Mouse (Mus musculus): ENCODE results near the gene Dll4.

The Dll4 gene

DNA sequence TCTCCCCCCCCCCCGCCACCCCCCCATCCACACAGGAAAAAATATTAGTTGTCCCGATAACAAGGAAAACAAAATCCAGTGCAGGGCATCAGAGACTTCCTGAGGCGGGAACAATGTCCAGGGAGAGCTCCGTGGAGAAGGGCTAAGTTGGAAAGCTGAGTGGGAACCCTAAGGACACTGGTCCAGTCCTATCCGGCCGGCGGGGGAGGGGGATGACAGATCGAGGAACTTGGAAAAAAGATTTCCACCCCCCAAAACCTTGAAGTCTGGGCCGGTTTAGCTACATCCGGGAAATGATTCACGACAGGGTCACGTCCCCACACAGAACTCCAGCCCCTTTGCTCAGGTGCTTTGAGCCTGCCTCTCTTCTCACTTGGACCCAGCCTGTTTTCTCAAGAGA is 14.0 kb upstream of the Dll4 start:
- in situ Hi-C loops (cut with MboI, MseI): no loop called here

DNA sequence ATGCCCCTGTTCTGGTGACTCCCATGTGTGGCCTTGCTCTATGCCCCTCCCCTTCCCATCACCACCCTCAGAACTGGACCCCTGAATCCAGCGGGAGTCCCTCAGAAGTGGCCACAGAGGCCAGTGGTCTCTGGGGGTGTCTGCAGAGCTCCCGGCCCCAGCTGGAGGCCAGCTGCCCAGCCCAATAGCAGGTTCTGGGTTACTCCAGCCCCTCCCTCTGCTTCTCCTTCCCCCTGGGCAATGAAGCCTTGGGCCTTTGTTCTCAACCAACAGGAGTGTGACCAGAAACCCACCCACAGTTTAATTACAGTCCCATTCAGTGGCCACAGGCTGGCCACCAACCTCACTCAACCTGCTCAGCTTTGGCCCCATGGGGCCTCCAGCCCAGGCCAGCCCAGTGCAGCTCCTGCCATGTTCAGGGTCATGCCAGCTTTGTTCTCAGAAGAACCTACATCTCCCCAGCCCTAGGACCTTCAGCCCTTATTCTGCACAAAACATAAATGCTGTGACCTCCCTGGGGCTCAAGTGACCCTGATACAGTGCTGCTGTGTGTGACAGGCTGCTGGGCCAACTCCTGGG is 13.1 kb upstream of the Dll4 start:
- in situ Hi-C loops (cut with MboI, MseI): no loop called here

- in situ Hi-C loops (cut with MboI, MseI): no loop called here
Measured at GRCm38 (mm10) chr2:119313780-119314479, 11.7 kb upstream of the Dll4 start.

DNA sequence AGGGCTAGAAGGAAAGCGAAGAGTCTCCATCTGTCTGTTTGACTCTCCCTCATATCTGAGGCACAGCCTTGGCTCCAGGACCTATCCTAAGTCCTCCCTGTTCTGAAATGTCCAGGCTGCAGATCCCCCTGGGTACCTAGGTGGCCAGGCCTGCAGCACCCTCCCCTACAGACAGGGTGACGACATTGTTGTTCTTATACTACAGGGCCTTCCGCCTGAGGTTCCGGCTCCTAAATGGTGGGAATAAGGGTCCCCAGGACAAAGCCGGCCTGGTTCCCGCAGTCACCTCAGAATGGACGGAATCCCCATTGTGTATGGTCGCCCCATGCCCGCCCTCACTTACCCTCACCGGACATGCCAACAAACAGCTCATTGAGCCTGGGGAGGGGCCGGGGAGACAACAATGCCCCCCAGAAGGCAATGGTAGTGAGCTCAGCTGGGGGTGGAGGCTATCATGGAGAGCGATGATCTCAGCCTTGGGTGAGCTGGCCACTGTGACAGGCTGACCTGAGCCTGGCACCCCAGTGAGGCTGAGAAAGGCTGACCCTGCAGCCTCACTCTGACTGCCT is 10.8 kb upstream of the Dll4 start:
- in situ Hi-C loops (cut with MboI, MseI): no loop called here

- in situ Hi-C loops (cut with MboI, MseI): no loop called here
Measured at GRCm38 (mm10) chr2:119318043-119318710, 7.4 kb upstream of the Dll4 start.

GRCm38 (mm10) chr2:119320571-119320970 is 5.0 kb upstream of the Dll4 start:
- in situ Hi-C loops (cut with MboI, MseI): no loop called here

DNA sequence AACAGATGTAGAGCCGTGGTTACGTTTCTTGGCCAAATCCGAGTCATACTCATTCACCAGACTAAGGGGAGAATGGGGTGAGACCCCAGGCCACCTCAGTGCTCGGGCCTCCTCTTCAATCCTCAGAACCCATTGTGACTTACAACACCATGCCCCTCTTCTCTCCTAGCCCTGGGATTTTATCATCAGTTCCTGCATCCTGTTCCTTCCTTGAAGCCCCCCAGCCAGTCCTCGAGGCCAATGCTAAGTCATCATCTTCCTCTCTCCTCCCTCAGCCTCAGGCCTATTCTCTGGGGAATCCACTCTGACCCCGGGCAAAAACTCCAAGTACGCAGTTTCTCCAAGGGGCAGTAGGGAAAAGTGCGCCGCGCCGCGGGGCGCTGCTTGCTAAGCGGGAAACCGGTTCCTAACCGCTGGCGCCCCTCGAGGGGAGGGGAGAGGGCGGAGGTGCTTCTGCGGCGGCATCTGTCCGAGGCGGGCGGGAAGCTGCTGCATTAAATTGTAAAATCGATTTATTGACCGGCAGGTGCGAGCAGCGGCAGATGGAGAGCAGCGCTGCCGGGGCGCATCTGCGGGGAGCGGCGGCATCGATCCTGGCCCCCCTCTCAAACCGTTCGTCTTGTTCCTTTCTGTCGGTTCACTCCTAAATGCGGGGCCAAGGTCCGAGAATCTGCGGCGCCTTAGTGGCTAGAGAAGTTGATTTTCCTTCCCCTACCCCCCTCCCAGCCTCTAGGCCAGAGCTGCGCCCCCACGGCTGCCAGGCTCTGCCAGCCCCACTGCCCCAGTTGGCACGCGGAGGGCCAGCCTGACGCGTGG is 3.6 kb upstream of the Dll4 start:
- in situ Hi-C loops (cut with MboI, MseI): no loop called here

DNA sequence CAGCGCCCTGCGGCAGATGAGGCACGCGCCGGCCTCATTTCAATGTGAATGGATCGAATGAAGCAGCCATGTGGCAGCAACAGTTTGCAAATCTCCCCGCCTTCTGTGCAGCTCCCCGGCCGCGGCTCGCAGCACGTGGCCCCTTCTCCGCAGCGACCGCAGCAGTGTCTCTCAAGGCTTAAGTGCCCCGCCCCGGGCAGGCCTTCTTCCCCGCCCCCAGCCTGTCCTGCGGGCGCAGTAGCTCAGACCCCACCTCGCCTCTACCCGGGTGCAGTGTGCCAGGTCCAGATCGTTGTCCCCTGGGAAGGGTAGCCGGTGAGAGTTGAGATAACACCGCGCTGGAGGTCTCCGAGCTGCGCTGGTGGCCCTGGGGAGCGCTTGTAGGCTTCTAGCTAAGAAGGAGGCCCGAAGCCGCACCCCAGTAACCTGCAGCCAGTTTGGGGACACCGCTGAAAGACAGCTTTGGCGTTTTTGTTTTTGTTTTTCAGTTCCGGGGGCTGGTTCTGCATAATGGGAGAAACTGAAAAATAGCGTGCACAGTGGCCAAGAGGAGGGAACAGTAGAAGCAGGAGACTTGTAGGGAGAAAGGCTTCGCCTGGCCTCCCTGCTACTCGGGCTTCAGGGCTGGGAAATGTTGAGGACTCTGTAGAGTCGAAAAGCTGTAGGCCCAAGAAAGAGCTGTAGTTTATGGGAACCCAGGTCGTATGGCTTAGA is 2.8 kb upstream of the Dll4 start:
- in situ Hi-C loops (cut with MboI, MseI): no loop called here

DNA sequence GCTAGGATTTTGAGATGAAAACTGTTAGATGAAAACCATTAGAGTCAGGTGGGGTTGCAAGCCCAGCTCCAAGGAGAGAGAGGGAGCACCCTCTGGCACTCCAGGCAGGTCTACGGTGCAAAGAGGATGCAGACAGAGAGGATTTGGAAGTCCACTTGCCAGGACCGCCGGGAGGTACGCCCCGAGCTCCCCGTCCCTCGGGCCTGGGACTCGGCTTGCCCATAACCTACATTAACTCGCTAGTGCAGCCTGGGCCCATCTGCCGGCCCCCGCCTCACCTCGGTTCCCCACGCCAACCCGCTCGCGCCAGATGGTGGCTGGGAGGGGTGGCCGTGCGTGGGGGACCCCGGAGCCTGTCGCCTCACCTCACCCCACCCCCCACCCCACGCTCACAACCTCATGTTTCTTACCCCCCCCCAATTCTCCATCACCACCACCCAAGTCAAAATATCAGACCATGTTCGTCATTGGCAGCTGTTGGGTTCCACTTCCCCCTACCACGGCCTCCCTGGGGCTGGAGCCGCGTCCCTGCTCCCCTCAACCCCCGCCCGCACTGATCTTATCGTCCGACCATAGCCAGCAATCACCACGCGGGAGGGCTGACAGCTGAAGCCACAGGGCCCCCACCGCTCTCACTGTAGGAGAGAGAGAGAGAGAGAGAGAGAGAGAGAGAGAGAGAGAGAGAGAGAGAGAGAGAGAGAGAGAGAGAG is 1.6 kb upstream of the Dll4 start:
- in situ Hi-C loops (cut with MboI, MseI): no loop called here

DNA sequence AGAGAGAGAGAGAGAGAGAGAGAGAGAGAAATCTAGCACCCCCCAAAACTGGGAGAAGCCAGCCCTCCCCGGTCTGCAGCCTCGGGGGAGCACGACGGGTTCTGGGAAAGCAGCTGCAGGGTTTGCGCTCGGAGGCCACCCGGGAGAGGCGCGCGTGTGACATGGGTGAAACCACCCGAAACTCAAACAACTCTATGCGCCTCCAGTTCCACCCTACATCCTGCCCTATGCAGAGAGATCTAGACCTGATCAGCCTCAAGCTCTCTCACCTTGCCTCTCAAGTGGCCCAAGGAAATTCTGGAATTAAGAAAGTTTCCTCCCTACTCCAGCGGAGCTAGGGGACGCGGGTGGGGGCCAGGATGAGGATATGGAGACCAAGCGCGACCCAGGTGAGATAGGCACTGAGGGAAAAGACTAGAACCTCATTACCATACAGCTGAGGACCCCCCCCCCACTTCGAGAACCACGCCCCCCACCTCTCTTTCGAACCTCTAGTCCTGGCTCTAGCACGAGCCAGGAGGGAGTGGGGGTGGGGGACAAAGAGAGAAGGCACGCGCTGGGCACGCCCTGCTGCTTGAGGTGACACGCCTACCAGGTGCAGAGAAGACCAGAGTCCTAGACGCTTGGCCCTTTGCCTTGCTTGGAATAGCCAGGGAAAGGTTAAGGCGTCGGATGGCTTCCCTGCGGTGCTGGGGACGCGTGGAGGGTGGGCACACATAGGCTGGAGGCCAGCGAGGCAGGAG is 837 bp upstream of the Dll4 start:
- in situ Hi-C loops (cut with MboI, MseI): no loop called here

DNA sequence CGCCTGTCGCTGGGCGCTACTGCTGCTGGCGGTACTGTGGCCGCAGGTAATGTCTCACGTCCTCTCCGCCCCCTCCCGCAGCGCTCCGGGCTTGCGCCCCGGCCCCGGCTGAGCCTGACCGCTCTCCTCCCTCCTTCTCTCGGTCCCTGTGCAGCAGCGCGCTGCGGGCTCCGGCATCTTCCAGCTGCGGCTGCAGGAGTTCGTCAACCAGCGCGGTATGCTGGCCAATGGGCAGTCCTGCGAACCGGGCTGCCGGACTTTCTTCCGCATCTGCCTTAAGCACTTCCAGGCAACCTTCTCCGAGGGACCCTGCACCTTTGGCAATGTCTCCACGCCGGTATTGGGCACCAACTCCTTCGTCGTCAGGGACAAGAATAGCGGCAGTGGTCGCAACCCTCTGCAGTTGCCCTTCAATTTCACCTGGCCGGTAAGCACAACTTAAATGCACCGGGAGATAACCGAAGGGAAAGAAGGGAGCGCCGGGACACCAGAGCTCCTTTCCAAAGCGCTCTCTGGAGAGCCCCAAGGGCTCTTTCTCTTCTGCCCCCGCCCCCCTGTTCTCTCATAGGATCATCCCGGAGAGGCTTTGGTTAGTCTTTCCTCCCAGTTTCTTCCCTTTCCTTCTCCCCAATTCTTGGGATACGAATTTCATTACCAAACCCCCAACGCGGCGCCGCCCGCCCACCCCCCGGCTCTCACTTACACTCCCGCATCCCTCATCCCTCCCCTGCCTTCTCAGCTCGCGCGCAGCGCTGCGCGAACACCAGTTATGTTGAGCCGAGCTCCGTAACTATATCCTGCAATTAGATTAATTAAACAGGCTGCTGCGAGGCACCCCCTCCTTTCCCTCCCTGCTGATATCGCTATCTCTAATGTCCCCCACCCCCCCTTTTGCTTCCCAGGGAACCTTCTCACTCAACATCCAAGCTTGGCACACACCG is 847 bp downstream of the Dll4 start:
- in situ Hi-C loops (cut with MboI, MseI): no loop called here

DNA sequence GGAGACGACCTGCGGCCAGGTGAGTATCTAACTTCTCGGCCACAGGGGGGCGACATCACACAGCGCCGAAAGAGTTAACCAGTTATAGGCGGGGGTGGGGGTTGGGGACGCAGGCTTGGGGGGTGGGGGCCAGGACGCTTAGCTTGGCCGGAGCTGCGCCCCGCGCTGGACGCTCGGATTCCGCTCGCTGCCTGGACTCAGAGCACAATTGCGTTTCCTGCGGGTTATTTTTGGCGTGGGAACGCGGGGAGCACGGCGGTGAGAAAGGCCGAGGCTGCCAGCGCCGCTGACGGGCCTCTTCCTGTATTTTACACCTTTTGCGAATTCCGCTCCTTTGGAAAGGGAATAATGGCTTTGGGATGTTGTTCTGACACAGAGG is 1.5 kb downstream of the Dll4 start:
- in situ Hi-C loops (cut with MboI, MseI): no loop called here

- in situ Hi-C loops (cut with MboI, MseI): no loop called here
Measured at GRCm38 (mm10) chr2:119327942-119328526, 2.5 kb downstream of the Dll4 start.

DNA sequence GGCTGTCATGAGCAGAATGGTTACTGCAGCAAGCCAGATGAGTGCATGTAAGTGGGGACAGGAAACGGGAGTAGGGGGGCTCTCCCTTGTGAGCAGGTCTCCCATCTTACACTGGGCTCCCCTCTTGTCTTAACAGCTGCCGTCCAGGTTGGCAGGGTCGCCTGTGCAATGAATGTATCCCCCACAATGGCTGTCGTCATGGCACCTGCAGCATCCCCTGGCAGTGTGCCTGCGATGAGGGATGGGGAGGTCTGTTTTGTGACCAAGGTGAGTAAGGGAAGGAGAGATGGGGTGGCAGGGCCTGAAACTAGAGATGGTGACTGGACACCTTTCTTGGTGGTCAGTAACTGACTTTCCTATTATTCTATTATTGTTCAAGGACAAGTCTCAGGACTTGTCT is 3.0 kb downstream of the Dll4 start:
- in situ Hi-C loops (cut with MboI, MseI): no loop called here

DNA sequence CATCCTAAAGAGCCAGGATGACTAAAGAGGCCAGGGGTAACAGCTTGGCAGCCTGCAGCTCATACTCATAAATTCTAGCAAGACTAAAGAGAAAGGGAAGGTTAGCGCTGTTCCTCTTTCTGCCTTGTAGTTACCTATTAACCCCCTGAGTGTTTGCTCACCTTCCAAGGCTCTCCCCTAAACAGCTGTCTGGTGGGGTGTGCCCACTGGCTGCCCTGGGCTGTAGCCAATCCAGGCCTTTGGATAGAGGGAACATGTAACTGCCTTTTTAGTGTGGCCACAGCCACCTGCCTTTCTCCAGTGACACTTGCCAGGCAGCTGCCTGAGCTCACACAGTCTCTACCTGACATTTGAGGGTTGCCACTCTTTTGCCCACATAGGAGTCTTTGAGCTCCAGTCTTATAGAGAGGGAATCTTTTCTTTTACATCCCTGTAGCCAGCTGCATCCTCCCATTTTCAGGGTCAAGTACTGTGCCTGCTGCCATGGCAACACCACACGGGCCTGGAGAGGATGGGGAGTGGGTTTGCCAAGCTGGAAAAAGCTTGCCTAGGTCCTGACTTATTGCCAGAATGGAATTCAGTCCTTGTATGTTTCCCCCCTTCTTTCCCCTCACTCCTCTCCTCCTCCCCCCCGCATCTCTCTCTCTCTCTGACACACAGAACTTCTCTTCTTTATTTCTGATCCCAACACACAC is 3.7 kb downstream of the Dll4 start:
- in situ Hi-C loops (cut with MboI, MseI): no loop called here

- in situ Hi-C loops (cut with MboI, MseI): no loop called here
Measured at GRCm38 (mm10) chr2:119330795-119331194, 5.2 kb downstream of the Dll4 start.

DNA sequence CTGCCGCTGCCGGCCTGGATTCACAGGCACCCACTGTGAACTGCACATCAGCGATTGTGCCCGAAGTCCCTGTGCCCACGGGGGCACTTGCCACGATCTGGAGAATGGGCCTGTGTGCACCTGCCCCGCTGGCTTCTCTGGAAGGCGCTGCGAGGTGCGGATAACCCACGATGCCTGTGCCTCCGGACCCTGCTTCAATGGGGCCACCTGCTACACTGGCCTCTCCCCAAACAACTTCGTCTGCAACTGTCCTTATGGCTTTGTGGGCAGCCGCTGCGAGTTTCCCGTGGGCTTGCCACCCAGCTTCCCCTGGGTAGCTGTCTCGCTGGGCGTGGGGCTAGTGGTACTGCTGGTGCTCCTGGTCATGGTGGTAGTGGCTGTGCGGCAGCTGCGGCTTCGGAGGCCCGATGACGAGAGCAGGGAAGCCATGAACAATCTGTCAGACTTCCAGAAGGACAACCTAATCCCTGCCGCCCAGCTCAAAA is 6.6 kb downstream of the Dll4 start:
- in situ Hi-C loops (cut with MboI, MseI): no loop called here

DNA sequence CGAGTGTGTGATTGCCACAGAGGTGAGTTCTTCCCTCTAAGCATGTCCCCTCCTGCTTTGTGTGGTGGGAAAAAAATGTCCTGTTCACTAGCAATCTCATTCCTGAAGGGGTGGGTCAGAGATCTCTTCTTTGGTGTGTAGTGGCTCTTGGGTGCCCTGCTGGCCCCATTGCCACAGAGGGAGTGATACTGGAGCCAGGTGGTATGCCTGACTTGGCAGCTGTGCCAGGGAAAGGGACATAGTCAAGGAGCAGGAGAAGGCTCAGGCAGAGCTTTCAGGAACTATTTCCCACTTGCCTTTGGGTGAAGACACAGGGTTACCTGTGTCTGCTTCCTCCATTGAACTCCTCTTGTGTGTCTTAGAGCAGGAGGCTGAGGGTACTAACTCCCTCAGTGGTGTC is 8.6 kb downstream of the Dll4 start:
- in situ Hi-C loops (cut with MboI, MseI): no loop called here

Measured in T-helper 1 cell (primary cell).